Mouse (Mus musculus) kidney, adult 8-10 months (tissue): ENCODE results near the gene Mfsd2a.
A peak's percentile ranks its signal among the peaks of the same experiment; 100 is the strongest.
"Not testable (repeated sequence)": the region's sequence is repeated elsewhere in the genome, so short reads cannot be mapped to it uniquely, and the experiment has no call there.

ENCODE experiments used
- DNase-seq, 2 experiments: peaks; one replicate each; pipeline ENCODE4 v3.0.0; 2022

The Mfsd2a gene

DNA sequence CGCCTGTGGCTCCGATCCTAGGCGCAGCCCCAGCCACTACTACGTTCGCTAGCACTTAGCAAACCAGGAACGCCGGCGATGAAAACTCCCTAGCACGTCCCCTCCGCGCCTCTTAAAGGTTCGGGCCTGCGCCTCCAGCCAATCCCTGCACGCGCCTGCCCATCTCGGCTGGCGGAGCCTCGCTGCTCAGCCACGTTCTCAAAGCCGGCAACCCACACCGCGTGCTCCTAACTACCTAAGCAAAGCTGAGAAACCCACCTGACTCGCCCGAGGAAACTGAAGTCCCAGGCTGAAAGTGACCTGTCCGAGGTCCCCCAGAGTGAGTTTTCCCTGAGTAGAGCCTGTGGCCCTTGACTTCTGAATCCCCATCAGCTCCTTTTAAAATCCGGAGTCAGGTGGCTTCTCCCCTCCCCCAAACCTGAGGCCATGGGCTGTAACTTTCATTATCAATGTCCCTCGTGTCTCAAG is at the start of gene Mfsd2a:
TSS of gene Mfsd2a (minus strand) at position 89 of the 468 bp plus-strand sequence.
- DNase-seq: peak; percentile 38 to 75

DNA sequence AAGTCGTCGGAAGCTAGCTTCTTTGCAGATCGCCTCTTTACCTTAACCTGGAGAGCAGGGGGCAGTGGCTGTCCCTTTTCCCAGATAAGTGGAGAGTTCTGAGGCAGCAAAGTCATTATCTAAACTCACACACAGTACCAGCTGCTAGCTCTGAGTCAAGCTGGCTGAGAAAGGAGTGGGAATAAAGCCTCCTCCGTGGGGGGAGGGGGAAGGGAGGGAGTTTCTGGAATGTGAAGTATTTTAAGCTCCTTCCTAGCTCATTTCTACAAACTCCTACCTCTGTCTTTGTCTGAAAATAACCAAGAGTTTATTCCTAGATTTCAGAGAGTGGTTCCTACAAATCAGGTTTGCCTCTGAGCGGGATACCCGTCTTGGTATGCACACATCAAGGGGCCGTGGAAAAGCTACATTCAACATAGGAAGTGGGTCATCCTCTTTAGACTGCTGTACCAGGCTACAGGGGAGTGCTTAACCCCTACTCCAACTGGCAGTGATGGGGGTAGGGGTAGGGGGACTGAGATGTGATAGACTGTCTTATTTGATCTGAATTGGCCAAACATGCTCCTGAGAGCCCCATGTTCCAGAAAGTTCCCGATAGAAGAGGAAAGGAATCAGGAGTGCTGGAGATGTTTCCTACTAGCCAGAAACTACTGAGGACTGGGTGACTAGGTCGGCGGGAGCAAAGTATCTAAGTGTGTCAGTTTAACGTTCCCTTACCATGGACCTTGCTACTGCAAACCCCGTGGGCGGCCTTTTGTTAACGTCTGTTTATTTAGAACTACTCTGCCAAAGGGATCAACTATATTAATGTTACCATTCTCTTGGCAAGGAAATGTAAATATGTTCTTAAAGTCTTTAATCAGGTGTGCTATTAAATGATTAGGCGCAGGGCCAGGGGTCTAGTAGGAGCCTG is 44.3 kb upstream of the Mfsd2a start:
- no peak for DNase-seq

DNA sequence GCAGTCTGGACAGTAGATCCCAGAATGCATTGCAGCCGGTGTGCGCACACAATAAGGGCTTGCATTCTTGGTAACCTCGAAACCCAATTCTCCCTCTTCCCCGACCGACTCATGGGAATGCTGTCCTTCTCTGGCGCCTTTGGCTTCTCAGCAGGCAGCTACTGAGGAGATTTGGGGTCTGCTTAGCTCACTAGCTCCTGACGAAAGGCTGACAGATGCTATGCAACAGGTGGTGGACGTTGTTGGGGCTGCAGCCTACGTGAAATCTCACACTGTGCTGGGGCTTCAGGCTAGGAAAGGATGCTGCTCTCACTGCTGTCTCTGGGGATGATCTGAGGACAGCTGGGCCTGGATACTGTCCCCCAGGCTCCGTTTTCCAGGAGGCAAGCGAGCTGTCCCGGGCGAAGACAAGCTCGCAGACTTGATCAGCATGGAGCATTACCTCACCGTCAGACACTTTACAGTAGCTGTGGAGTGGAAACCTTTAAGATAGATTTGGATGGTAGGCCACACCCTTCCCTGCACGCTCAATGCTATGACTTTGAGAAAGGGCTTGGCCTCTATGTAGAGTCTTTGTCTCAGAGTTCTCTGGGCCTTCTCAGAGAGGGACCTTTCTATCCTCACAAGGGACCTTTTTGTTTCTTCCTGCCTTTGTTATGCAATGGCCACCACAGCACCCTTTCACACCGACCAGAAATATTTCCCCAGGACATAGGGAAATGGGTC is 39.8 kb upstream of the Mfsd2a start:
- DNase-seq: no peak

DNA sequence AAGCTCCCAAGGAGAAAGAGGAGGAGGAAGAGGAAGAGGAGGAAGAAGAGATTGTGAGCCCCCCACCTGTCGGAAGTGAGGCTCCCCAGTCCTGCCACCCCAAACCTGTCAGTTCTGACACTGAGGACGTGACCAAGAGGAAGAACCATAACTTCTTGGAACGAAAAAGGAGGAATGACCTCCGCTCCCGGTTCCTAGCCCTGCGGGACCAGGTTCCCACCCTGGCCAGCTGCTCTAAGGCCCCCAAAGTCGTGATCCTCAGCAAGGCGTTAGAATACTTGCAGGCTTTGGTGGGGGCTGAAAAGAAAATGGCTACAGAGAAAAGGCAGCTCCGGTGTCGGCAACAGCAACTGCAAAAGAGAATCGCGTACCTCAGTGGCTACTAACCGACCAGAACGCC is 39.1 kb upstream of the Mfsd2a start:
- no peak for DNase-seq

DNA sequence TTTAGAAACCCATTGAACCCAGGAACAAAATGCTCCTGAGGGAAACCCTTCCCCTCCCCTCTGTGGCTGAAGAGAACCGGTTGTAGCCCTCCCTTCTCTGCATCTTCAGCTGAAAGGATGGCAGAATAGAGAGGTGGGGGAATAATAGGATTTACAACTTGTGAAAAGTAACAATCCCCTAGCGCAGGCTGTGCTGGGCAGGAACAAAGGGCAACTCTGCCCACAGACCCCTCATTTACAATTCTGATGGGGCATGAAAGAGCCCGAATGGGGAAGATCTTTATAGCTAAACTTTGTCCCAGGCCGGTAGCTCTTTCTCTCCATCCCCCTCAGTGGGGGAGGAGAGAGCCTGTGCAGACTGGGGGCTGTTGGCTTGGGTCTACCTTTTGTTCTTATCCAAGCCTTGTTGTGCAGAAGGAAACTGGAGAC is 38.3 kb upstream of the Mfsd2a start:
- no peak for DNase-seq

DNA sequence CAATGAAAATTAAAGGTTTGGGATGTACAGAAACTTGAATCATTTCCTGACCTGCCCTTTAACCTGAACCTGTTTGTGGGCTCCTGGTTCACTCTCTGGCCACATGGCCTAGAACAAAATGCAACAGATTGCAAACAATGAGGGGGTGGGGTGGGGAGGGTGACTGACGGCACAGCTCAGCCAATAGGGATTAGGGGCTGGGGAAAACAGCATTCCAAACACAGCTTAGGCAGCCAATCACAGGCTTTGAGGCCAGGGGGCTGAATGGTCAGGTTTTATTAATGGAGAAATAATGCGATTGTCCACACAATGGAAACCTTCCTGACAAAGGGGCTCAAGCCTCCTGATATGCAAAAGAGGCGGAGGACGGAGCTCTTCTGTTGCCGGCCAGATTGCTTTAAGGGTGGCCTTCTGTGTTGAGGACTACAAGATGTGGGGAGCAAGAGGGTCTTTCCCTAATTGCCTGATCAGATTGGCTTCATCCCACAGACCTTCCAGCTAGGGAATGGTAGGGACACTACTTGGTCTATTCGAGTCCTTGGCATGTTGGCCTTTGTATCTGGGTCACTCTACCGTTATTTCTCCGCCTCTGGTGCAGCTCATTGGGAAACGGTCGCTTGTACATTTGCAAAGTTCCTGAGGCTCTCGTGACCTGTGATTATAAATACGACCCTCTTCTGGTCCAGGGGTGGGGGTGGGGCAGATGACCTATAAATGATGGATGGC is 37.7 kb upstream of the Mfsd2a start:
- no peak for DNase-seq

DNA sequence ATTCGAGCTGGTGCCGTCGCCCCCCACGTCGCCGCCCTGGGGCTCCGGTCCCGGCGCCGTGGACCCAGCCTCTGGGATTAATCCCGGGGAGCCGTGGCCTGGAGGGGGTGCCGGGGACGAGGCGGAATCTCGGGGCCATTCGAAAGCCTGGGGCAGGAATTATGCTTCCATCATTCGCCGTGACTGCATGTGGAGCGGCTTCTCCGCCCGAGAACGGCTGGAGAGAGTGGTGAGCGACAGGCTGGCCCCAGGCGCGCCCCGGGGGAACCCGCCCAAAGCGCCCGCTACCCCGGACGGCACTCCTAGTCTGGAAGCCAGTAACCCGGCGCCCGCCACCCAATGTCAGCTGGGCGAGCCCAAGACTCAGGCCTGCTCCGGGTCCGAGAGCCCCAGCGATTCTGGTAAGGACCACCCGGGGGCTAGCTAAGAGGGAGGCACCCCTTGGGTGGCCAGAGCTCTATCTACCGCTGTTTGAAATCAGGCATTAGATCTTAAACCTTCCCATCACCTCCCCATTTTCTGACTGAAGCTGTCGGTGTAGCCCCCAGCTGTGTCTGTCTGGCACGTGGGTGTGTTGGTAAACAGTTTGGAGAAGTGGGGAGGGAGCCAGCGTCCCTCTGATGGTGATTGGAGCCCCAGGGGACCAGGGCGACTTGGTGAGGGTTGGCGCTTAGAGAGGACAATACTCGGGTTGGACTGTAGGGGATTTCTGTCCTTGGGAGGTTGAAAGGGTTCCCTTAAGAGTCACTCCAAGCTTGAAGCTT is 35.8 kb upstream of the Mfsd2a start:
- no peak for DNase-seq

DNA sequence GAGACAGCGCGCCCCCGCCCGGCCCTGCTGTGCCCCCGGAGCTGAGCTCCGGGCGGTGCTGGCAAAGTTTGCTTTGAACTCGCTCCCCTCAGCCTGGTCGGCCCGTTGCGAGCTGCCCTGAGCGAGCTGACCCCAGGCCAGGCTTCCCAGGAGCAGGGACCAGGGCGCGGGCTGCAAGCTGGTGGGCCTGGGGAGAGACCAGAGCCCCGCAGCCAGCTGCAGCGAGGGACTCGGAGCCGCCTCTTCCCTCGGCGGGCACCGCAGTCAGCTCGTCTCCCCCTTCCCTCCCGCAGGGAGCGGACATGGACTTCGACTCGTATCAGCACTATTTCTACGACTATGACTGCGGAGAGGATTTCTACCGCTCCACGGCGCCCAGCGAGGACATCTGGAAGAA is 35.2 kb upstream of the Mfsd2a start:
- peak in 1 of 2 experiments; percentile 38 for DNase-seq

DNA sequence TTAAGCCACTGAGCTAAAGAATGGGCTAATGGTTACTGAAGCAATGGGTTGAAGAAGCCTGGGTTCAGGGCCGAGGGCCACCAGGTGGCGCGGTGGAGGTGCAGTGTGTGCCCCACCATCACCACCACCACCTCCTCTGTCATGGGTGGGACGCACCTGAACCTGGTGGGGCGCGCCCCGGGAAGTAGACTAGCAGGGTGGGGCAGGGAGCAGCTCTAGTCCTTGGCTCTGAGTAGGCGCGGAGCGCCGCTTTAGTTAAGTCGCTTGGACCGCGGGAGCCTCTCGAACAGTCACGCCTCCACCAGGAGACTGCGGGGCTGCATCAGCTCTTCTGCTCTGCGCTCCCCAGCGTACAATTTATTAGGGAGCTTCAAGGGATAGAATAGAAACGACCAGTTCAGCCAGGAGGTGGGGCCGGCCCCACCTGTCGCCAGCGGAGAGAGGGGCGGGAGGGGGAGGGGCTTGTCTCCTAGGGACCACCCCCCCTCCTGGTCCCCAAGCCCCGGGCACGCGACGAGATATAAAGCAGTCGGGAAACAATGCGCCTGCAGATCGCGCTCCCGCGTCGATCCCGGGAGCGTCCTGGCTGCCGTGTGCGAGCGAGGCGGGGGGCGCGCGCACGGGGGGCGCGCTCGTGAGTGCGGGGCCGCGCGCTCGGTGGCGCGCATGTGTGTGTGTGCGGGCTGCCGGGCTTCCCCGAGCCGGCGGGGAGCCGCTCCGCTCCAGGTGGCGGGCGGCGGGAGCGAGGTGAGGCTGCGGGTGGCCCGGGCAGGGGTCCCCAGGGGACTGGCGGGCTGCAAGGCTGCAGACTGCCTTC is 34.6 kb upstream of the Mfsd2a start, which contains the start of gene Mycl:
TSS of gene Mycl (plus strand) at position 249 of the 817 bp plus-strand sequence.
- DNase-seq: peak; percentile 64 to 86

DNA sequence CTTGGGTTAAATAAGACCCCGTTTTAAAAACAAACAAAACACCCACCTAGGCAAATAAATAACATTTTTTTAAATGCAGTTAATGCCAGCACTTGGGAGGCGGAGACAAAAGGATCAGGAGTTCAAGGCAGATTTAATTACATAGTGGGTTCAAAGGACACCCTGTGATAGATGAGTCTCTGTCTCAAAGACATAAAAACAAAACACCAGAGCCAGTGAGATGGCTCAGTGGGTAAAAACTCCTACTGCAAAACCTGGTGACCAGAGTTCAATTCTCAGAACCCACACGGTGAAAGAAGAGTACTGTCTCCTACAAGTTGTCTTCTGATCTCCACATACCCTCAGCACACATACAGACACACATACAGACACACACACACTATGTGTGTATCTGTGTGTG is 31.3 kb upstream of the Mfsd2a start:
- DNase-seq: peak in 1 of 2 experiments; percentile 19

DNA sequence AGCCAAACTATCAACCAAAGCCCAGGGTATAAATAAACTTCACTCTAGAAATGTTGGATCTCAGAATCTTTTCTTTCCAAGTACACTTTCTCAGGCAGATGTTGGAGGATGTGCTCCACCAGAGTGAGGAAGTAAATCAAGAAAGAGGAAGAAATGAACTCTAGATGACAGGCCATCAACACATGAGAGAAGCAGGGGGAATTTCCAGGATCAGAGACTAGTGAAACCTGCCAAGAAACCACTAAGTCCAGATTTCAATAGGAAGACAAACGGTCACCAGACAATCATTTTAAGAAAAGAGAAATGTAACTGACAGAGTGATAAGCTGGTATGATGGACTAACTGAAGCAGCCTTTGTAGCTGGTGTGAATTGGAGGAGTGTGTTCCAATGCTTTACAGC is 30.2 kb upstream of the Mfsd2a start:
- DNase-seq: no peak

DNA sequence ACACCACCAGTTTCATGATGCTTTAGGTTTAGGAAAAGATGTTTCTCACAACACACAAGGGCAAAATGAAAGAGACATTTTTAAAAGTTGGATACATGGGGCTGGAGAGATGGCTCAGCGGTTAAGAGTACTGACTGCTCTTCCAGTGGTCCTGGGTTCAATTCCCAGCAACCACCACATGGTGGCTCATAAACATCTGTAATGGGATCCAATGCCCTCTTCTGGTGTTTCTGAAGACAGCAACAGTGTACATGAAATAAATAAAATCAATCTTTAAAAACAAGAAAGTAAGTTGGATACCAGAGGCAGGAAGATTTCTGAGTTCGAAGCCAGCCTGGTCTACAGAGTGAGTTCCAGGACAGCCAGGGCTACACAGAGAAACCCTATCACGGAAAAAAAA is 27.0 kb upstream of the Mfsd2a start:
- DNase-seq: not testable (repeated sequence)

DNA sequence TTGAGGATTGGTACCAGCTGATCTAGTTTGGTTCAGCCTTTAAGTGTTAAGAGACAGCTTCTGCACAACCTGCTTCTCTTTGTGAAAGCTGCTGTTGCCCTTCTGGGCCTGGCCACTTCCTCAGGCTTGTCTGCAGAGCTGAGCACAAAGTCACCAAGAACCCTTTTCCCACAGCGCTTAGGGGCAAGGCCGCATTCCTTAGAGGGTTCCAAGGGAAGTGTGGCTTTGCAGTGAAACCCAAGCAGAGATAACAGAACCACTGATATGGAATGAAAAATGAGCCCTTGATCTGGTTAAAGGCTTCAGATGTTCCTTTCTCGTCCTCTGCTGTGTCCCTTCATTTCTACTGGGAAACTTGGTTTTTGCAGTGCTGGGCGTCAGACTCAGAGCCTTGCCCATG is 26.4 kb upstream of the Mfsd2a start:
- no peak for DNase-seq

DNA sequence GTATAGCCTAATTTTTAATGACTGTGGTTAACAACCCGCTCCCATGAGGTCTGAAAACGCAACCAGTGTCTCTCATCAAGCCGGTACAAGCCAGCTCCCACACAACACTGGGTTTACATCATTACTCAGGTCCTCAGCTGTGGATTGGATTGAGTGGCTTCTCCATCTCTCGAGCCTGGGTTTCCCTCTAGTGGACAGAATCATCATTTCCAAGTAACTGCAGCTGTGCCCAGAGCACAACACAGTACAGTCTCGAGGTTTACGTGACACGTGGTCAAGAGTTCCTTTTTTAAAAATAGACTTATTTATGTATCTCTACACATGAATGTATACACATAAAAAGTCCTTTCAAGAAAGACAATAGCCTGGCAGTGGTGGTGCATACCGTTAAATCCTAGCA is 24.1 kb upstream of the Mfsd2a start:
- DNase-seq: peak; percentile 61 to 65

DNA sequence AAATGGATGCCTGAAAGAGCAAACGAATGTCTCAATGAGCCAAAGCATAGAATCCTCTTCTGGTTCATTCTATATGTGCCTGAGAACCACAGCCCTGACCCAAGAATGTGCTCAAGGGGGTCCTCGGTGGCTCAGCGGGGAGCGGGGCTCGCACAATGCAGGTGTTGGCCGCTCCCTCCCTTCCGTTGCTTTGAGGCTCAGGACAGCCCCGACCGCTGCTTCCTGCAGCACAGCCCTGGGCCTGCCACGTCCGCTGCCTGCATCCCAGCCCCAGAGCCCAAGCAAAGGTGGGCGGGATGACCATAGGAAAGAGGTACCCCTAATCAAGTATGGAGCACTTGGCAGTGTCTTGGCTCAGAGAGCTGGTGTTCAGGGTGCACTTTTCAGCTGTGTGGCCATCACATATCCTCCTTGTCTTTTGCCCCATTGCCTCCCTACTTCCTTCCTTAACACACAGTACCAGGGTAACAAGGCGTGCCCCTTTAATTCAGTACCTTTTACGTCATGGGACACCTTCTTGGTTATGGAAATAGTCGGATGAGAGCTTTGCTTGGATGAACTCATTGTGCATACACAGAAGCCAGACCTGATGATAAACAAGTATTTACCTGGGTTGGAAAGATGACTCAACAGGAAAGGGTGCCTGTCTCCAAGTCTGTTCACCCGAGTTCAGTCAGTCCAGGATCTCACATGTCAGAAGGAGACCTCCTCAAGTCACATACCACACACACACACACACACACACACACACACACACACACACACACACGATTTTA is 22.7 kb upstream of the Mfsd2a start:
- no peak for DNase-seq

DNA sequence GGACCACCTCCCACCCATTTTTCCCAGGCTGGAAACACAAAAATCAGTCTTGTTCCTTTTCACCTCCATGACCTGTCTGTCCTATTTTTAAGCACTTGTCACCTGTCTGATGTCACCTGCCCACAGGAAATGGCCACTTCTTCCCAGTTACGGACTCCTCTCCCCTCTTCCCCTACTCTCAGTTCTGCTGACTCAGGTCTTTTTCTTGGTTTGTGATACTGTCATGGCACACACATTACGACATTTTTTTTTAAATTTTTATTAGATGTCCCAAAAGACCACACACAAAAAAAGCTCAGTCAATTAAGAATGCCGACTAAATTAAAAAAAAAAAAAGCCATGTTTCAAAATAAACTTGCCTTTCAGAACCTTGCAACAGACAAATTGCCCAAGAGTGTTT is 21.5 kb upstream of the Mfsd2a start:
- no peak for DNase-seq

DNA sequence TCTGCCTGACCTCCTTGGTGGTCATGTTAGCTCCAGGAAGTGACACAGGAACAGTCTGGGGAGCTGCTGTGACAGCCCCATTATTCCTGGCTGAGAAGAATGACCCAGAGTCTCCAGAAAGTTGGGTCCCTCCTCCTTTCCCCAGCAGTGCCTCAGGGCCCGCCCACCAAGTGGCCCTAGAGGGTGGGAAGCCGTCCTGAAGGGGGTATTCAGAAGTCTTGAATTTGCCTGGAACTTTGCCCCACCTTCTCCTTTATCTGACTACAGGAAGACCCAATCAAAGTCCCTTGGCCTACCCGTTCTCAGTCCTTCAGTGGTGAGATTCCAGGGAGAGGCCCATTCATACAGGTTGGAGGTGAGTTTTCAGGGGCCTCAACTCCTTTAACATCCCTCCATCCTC is 20.9 kb upstream of the Mfsd2a start:
- DNase-seq: no peak

DNA sequence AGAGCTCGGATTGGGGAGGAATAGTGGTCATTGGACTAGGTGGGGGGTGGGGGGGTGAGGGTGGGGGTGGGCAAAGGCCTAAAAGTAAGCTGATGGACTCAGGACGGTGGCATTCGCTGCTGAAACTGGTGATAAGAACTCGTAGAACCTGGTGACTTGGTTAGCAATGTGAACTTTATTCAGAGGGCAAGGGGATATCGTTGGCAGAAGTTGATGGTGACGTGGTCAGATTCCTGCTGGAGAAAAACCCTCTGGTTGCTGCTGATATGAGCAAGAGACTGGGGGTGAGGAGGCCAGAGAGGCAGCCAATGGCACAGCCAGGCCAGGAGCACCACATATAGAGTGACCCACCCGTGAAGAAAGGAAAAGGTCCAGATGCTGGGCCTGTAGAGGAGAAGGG is 20.2 kb upstream of the Mfsd2a start:
- no peak for DNase-seq

DNA sequence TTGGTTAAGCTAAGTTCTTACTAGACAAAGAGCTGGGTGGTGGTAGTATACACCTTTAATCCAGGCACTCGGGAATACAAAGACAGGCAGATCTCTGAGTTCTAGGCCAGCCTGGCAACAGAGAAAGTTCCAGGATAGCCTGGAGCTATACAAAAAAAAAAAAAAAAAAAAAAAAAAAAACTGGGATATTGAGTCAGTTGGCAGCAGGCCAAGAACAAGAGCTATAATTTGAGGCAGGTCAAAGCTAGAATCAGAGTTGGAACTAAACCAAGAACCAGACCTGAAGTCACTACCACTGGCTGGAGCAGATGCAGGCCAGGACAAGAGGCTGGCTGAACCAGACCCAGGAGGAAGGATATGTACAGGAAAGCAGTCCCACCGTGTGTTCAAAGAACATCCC is 19.7 kb upstream of the Mfsd2a start:
- DNase-seq: no peak

DNA sequence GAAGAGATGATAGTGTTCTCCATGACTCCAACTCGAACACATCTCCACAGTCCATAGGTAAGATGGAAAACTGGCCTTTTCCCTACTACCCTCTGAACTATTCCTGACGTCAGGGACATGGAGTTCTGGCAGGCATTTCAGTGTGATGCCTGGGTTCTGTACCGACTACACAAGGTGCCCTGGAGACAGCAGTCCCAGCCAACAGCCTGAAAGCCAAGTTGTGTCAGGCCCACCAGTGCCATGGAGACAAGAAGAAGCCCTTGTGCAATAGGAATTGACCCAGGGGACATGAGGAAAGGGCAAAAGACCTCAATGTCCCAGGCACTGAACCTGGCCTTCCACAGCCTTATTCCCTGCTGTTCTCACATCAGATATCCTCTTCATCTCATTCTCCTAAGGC is 18.8 kb upstream of the Mfsd2a start:
- no peak for DNase-seq

DNA sequence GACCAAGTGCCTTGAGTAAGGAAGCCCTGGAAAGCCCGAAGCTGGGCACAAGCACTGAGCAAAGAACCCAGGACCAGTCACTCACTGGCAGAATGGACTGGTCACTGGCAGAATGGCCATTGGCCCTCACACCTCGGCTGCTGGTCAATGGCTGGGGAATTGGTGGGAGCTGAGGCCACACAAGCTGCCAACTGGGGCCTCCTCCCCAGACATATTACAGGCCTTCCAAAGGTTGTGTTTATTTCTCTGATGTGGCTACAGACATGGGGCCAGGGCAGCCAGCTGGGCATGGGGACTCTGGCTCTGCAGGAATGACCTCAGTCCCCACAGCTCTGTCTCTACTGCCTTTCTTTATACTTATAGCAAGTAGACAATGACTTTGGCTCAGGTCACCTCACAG is 17.9 kb upstream of the Mfsd2a start:
- no peak for DNase-seq
